Mouse (Mus musculus): ENCODE results near the gene Sco2. TPM values are rescaled to one million over a fixed set of nuclear protein-coding genes. Genes with fewer than 3 reads are reported as not detected.

Sco2 gene
- polyA plus RNA-seq, 1 experiment from 2014 or later: 7.4 TPM

GRCm38 (mm10) chr15:89379429-89379828 lies 5.8 kb upstream of the Sco2 start:
- peak overlapping the region; percentile 55 for H3K4me3 ChIP-seq
- peaks cover 39% of the 10 kb centered on the region for H3K4me1 ChIP-seq
- H3K27ac ChIP-seq: peak overlapping the region; percentile 68; the same call in 1 of the 2 replicates
- H3K27me3 ChIP-seq (ENCODE audit: low read depth, poor library complexity, severe bottlenecking): peaks cover 62% of the 10 kb centered on the region
- no peaks in the 10 kb centered on the region for H3K9me3 ChIP-seq (replicated peaks)
- DNase-seq (ENCODE audit: low spot score): peak; percentile 41
- WGBS: 5% methylated on average over 10 of the region's 10 CpGs
- H3K36me3 ChIP-seq: no peaks in the 10 kb centered on the region

GRCm38 (mm10) chr15:89378831-89379401 lies 5.3 kb upstream of the Sco2 start, which contains the start of gene Odf3b:
TSS of gene Odf3b (minus strand) at chr15:89379282.
- DNase-seq (ENCODE audit: low spot score): peak; percentile 66
- peaks cover 44% of the 10 kb centered on the region for H3K4me1 ChIP-seq
- under 1% methylated on average over 33 of the region's 33 CpGs for WGBS
- H3K27ac ChIP-seq: peak within 1 kb of the TSS; percentile 68
- peak within 1 kb of the TSS; percentile 55 for H3K4me3 ChIP-seq
- no peaks in the 10 kb centered on the region for H3K9me3 ChIP-seq (replicated peaks)
- H3K27me3 ChIP-seq (ENCODE audit: low read depth, poor library complexity, severe bottlenecking): peaks cover 62% of the 10 kb centered on the region
- no peaks in the 10 kb centered on the region for H3K36me3 ChIP-seq

- Histone ChIP-seq H3K36me3 (no peaks in the 10 kb centered on the region), H3K4me1 (peaks cover 47% of the 10 kb centered on the region), H3K4me3 (peak overlapping the region; percentile 55), H3K9me3 (replicated peaks) (no peaks in the 10 kb centered on the region), H3K27ac (peak overlapping the region; percentile 68; the same call in 1 of the 2 replicates), H3K27me3 (ENCODE audit: low read depth, poor library complexity, severe bottlenecking) (peaks cover 62% of the 10 kb centered on the region)
- peak; percentile 49 for DNase-seq (ENCODE audit: low spot score)
- WGBS: 11% methylated on average over 46 of the region's 46 CpGs
These were observed 4.5 kb upstream of the Sco2 start for GRCm38 (mm10) chr15:89377938-89378828.

- peak; percentile 51 for DNase-seq (ENCODE audit: low spot score)
- peak overlapping the region; percentile 26 for H3K4me3 ChIP-seq
- no peaks in the 10 kb centered on the region for H3K9me3 ChIP-seq (replicated peaks)
- 4% methylated on average over 18 of the region's 18 CpGs for WGBS
- H3K27me3 ChIP-seq (ENCODE audit: low read depth, poor library complexity, severe bottlenecking): peaks cover 57% of the 10 kb centered on the region
- H3K36me3 ChIP-seq: peaks cover 7% of the 10 kb centered on the region
- no peak overlapping the region for H3K27ac ChIP-seq
- H3K4me1 ChIP-seq: peaks cover 55% of the 10 kb centered on the region
These were observed 3.7 kb upstream of the Sco2 start for GRCm38 (mm10) chr15:89377362-89377761.

DNA sequence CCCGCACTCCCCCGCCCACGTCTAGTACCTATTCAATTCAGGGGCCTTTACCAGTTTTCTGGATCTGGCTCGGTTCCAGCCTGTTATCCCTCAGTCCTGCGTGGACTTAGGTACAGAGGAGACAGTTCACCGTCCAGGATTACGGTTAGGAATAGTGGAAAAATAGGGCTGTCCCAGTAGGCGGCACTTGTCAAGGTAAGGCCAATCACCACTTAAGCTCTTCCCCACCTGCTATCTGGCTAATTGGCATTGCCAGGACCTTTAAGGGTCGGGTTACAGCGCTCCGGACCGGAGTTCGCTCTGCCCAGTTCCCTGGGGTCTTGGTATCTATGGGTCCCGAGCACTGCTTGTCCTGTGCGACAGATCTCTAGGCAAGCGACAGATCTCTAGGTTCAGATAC lies 3.3 kb upstream of the Sco2 start, which contains the start of gene Tymp:
Gene Tymp, minus strand, starts transcription at position 83 of the 400 bp plus-strand sequence.
- H3K4me3 ChIP-seq: peak within 1 kb of the TSS; percentile 55

DNA sequence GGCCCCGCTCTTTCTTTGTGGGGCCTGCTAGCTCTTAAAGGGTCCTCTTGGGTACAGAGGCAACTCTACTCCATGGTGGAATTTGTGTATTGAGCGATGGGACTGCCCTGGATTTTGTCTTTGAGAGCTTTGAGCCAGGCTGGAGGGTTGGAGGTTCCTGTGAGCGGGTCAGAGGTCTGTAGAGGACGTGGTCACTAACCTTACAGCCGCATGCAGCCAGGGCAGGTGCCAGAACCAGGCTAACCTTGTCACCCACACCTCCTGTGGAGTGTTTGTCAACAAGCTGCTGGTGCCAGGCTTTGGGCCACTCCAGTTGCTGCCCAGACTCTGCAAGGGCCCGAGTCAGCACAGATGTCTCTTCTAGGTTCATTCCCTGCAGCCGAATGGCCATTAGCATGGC lies 2.4 kb upstream of the Sco2 start:
- Histone ChIP-seq H3K4me1 (peaks cover 59% of the 10 kb centered on the region), H3K9me3 (replicated peaks) (no peaks in the 10 kb centered on the region), H3K4me3 (no peak overlapping the region), H3K27me3 (ENCODE audit: low read depth, poor library complexity, severe bottlenecking) (peaks cover 54% of the 10 kb centered on the region), H3K36me3 (peaks cover 20% of the 10 kb centered on the region), H3K27ac (no peak overlapping the region)
- 80% methylated on average over 7 of the region's 7 CpGs for WGBS
- no peak for DNase-seq (ENCODE audit: low spot score)

More for the DNA sequence above, 3.3 kb upstream of the Sco2 start, which contains the start of gene Tymp:
- Histone ChIP-seq H3K4me1 (peaks cover 59% of the 10 kb centered on the region), H3K9me3 (replicated peaks) (no peaks in the 10 kb centered on the region), H3K36me3 (peaks cover 11% of the 10 kb centered on the region), H3K27me3 (ENCODE audit: low read depth, poor library complexity, severe bottlenecking) (peaks cover 57% of the 10 kb centered on the region), H3K27ac (no peak within 1 kb of the TSS)
- 11% methylated on average over 16 of the region's 16 CpGs for WGBS
- DNase-seq (ENCODE audit: low spot score): no peak

DNA sequence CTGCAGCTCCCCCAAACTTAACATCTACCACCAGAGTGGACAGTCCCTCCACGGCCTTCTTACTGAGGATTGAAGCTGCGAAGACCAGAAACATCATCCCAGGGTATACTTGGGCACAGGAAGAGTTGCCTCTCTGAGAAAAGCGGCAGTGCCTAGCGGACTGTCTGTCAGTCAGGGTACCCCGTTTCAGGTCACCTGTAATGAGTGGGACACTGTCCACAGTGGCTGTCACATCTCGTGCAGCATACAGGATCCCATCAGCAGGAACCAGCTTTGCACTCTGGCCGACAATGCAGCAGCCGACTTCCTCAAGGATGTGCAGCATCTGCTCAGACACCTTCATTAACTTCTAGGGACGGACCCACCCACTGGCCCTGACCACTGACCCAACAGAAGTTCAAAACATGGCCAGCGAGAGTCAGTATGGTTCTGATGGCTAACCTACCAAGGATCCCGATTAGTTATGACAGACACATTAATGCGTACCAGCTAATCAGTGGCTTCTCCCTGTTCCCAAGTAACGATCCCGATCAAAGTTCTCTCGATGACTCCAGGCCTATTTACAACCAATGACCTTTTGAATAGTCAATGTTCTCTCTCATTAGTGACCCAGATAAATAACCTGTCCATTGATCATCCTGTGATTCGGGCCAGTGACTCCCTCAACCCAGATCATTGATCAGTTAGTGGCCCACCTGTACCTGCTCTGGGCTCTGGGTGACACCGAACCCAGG lies 1.3 kb upstream of the Sco2 start:
- H3K27me3 ChIP-seq (ENCODE audit: low read depth, poor library complexity, severe bottlenecking): peaks cover 43% of the 10 kb centered on the region
- no peak for DNase-seq (ENCODE audit: low spot score)
- H3K9me3 ChIP-seq (replicated peaks): no peaks in the 10 kb centered on the region
- no peak overlapping the region for H3K4me3 ChIP-seq
- no peak overlapping the region for H3K27ac ChIP-seq
- peaks cover 30% of the 10 kb centered on the region for H3K36me3 ChIP-seq
- 92% methylated on average over 17 of the region's 17 CpGs for WGBS
- peaks cover 59% of the 10 kb centered on the region for H3K4me1 ChIP-seq

DNA sequence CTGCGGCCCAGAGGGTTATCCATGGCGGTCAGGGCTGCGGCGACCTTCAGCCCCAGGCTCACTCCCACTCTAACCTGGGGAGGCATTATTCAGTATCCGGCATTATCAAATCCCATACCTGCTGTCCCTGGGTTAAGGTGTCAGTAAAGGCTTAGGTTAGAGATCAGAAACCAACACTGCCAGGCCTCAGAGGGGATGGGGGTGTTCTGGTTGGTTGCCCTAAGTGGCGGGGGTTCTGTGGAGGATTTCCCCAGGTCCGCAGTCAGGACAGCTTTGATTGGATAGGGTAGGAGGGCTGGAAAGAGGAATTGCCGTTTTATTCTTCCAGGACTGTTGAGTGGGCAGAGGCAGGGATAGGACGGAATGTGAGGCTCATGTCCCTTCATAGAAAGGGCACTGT lies 694 bp upstream of the Sco2 start:
- Histone ChIP-seq H3K4me1 (peaks cover 57% of the 10 kb centered on the region), H3K36me3 (peaks cover 37% of the 10 kb centered on the region), H3K27me3 (ENCODE audit: low read depth, poor library complexity, severe bottlenecking) (peaks cover 37% of the 10 kb centered on the region), H3K4me3 (peak overlapping the region; percentile 66), H3K9me3 (replicated peaks) (no peaks in the 10 kb centered on the region), H3K27ac (peak overlapping the region; percentile 93)
- no peak for DNase-seq (ENCODE audit: low spot score)
- WGBS: 51% methylated on average over 9 of the region's 9 CpGs

DNA sequence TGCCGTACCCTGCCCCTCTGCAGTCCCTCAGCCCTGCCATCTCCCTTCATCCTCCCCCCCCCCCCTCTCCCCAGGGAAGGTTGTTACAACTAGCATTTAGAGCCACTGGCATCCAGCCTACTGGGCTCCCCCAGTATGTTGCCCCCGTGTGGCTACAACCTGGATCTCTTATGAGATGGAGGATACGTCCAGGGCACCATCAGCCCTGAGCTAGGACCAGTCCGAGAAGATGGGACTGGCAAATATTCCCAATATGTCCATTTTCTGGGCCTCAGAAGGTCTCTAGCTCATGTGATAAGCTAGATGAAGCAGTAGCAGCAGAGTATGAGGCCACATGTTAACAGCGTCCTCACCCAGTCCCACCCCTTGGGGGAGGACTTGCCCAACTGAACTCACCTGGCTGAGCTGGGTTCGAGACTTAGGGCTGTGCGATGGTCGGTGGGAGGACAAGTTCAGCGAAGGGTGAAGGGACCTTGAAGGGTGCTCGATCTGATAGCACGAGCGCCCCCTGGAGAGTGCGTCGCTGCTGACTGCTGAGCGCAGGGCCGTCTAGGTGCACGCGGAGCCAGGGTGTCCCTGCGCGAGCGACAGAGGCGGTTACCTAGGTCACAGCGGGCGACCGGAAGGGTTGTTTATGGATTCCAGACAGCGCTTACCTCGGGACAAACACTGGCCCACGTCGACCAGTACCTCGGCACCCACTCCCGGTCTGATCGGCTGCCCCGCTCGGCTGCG lies 452 bp downstream of the Sco2 start:
- peaks cover 25% of the 10 kb centered on the region for H3K27me3 ChIP-seq (ENCODE audit: low read depth, poor library complexity, severe bottlenecking)
- H3K4me1 ChIP-seq: peaks cover 45% of the 10 kb centered on the region
- peak; percentile 85 for DNase-seq (ENCODE audit: low spot score)
- WGBS: 2% methylated on average over 35 of the region's 35 CpGs
- peak overlapping the region; percentile 66 for H3K4me3 ChIP-seq
- H3K36me3 ChIP-seq: peaks cover 48% of the 10 kb centered on the region
- peak overlapping the region; percentile 93 for H3K27ac ChIP-seq
- H3K9me3 ChIP-seq (replicated peaks): no peaks in the 10 kb centered on the region

DNA sequence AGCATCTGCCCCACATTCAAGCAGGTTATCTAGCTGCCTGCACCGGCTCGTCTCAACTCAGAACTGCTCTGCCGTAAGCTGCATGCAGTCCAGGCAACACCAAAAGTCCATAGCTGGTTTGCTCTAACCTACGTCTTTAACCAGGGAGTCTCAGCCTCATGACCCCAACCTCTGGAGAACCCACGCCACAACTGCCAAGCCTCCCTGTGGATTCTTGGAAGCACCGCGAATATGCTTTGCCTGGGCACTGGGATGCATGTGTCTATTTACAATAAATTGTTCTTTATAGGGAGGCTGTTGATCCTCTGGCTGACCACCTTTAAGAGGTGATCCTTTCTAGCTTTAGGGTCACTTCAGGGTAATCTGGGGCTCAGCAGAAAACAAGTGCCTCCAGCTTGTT lies 1.1 kb downstream of the Sco2 start:
- Histone ChIP-seq H3K27ac (no peak overlapping the region), H3K36me3 (peaks cover 55% of the 10 kb centered on the region), H3K4me3 (peak overlapping the region; percentile 66), H3K27me3 (ENCODE audit: low read depth, poor library complexity, severe bottlenecking) (peaks cover 19% of the 10 kb centered on the region), H3K9me3 (replicated peaks) (no peaks in the 10 kb centered on the region), H3K4me1 (peaks cover 39% of the 10 kb centered on the region)
- no peak for DNase-seq (ENCODE audit: low spot score)
- 85% methylated on average over 7 of the region's 7 CpGs for WGBS

GRCm38 (mm10) chr15:89372068-89372467 lies 1.6 kb downstream of the Sco2 start:
- Histone ChIP-seq H3K4me1 (peaks cover 34% of the 10 kb centered on the region), H3K27me3 (ENCODE audit: low read depth, poor library complexity, severe bottlenecking) (peaks cover 14% of the 10 kb centered on the region), H3K36me3 (peaks cover 60% of the 10 kb centered on the region), H3K4me3 (no peak overlapping the region; the same call in 1 of the 2 replicates), H3K27ac (no peak overlapping the region), H3K9me3 (replicated peaks) (no peaks in the 10 kb centered on the region)
- no peak for DNase-seq (ENCODE audit: low spot score)
- WGBS: 93% methylated on average over 13 of the region's 13 CpGs

- Histone ChIP-seq H3K27me3 (ENCODE audit: low read depth, poor library complexity, severe bottlenecking) (no peaks in the 10 kb centered on the region), H3K36me3 (peaks cover 100% of the 10 kb centered on the region), H3K27ac (no peak overlapping the region), H3K9me3 (replicated peaks) (no peaks in the 10 kb centered on the region), H3K4me3 (no peak overlapping the region), H3K4me1 (no peaks in the 10 kb centered on the region)
- 93% methylated on average over 4 of the region's 4 CpGs for WGBS
- no peak for DNase-seq (ENCODE audit: low spot score)
These were observed 8.5 kb downstream of the Sco2 start for GRCm38 (mm10) chr15:89365141-89365551.

Data from limb, embryonic 10.5 days (tissue).